Mouse (Mus musculus) lung, postnatal 10 days (tissue): ENCODE measurements around the gene Snrpe.
A peak's percentile ranks its signal among the peaks of the same experiment; 100 is the strongest.

Source experiments
- DNase-seq: peaks from one replicate; pipeline ENCODE4 v3.0.0; 2021

Gene Snrpe

GRCm38 (mm10) chr1:133609771-133610502 is at the start of gene Snrpe:
Gene Snrpe (minus strand): TSS chr1:133610291.
- DNase-seq = peak; percentile 98

- DNase-seq = no peak
Measured at GRCm38 (mm10) chr1:133658878-133659277, 48.8 kb upstream of the Snrpe start.

- no peak for DNase-seq
Measured at GRCm38 (mm10) chr1:133656811-133657210, 46.7 kb upstream of the Snrpe start.

- no peak for DNase-seq
Measured at GRCm38 (mm10) chr1:133653033-133653432, 42.9 kb upstream of the Snrpe start.

GRCm38 (mm10) chr1:133650288-133651055 is 40.4 kb upstream of the Snrpe start:
- no peak for DNase-seq

- DNase-seq = no peak
Measured at GRCm38 (mm10) chr1:133645652-133646051, 35.6 kb upstream of the Snrpe start.

- no peak for DNase-seq
Measured at GRCm38 (mm10) chr1:133641163-133641562, 31.1 kb upstream of the Snrpe start.

- DNase-seq = no peak
Measured at GRCm38 (mm10) chr1:133638517-133638916, 28.4 kb upstream of the Snrpe start.

- DNase-seq = no peak
Measured at GRCm38 (mm10) chr1:133632168-133632567, 22.1 kb upstream of the Snrpe start.

GRCm38 (mm10) chr1:133625052-133625451 is 15.0 kb upstream of the Snrpe start:
- DNase-seq = no peak

GRCm38 (mm10) chr1:133618311-133618710 is 8.2 kb upstream of the Snrpe start:
- no peak for DNase-seq

GRCm38 (mm10) chr1:133617908-133618307 is 7.8 kb upstream of the Snrpe start:
- no peak for DNase-seq

- DNase-seq = no peak
Measured at GRCm38 (mm10) chr1:133613817-133614216, 3.7 kb upstream of the Snrpe start.

- no peak for DNase-seq
Measured at GRCm38 (mm10) chr1:133611436-133611835, 1.3 kb upstream of the Snrpe start.

- DNase-seq = no peak
Measured at GRCm38 (mm10) chr1:133610601-133611000, 510 bp upstream of the Snrpe start.

- no peak for DNase-seq
Measured at GRCm38 (mm10) chr1:133603174-133603573, 6.9 kb downstream of the Snrpe start.

GRCm38 (mm10) chr1:133596298-133597007 is 13.6 kb downstream of the Snrpe start:
- DNase-seq = peak; percentile 57

- DNase-seq = no peak
Measured at GRCm38 (mm10) chr1:133585995-133586537, 24.0 kb downstream of the Snrpe start.

GRCm38 (mm10) chr1:133571293-133571692 is 38.8 kb downstream of the Snrpe start:
- DNase-seq = peak; percentile 6
